Mouse (Mus musculus): ENCODE results near the gene Adam6b.

GRCm38 (mm10) chr12:113482661-113483389 is 6.5 kb upstream of the Adam6b start:
- no peak for TF ChIP-seq CHD2 (IDR thresholded peaks at IDR 0.05; ENCODE audit: low read length)
- no peak for TF ChIP-seq USF1 (IDR thresholded peaks at IDR 0.05; ENCODE audit: low read depth, low read length)
- TF ChIP-seq POLR2A (IDR thresholded peaks at IDR 0.05; ENCODE audit: control insufficient read depth in 1 of 2, insufficient read depth in 1 of 2, low read depth in 1 of 2, low read length in 2 of 2, poor library complexity in 1 of 2): no peak
- TF ChIP-seq MAX (IDR thresholded peaks at IDR 0.05; ENCODE audit: low read length): no peak

All from MEL (cell line).